Mouse (Mus musculus) brain, embryonic 14.5 days (tissue): ENCODE measurements around the gene Hoxa5.

Experiments used
- CTCF ChIP-seq: fragments of 200-500 bp; IDR thresholded peaks from 2 replicates; pipeline ENCODE4 v1.5.1; 2012; ENCODE audit warnings: inconsistent platforms, mild to moderate bottlenecking, moderate library complexity, borderline replicate concordance; ENCODE audit not compliant: insufficient read depth, insufficient read length; ENCODE audit errors: extremely low read depth
- POLR2A ChIP-seq: fragments of 200-500 bp; IDR thresholded peaks from 2 replicates; pipeline ENCODE4 v1.6.1; 2012; ENCODE audit warnings: mild to moderate bottlenecking, inconsistent platforms, borderline replicate concordance; ENCODE audit not compliant: poor library complexity, insufficient read depth, insufficient read length, severe bottlenecking; ENCODE audit errors: extremely low read depth

DNA sequence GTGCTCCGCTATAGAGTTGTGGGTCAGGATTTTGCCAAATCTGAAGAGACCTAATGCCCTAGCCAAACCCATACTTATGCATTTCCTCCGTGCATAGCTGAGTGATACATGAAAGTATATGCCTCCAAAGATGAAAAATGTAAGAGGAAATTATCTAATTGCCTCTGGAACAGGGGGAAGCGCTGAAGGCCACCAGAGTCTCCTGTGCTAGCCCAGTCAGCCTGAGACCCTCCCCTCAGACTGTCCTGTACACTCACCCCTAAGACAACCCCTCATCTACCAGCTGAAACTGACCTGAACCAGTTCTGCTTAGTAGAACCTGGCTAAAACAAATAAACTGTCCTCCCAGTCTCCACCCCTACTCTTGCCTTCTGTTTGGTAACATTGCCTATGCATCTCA, 23.7 kb downstream of the Hoxa5 start:
- TF ChIP-seq POLR2A (no peak), CTCF (no peak)
